Mouse (Mus musculus) heart, adult 2 months (tissue): ENCODE measurements at regions not wholly inside any gene's neighbourhood (a gene's known extent, or its start where the extent isn't known, plus 50 kb on each side); places are given as distances from the start of the nearest gene placed in this dataset.

Source experiments
- DNase-seq, 2 experiments: peaks; one replicate each; pipeline ENCODE4 v3.0.0; 2021
- H3K27ac ChIP-seq: fragments of 200-600 bp; 2 replicates; pipeline ENCODE4 v1.8.1; 2022
- H3K27me3 ChIP-seq: fragments of 200-500 bp; 2 replicates; pipeline ENCODE4 v1.6.1; 2012; ENCODE audit warnings: mild to moderate bottlenecking, low read length, inconsistent platforms, mixed read lengths; ENCODE audit not compliant: control insufficient read depth, insufficient read depth
- H3K36me3 ChIP-seq: fragments of 200-500 bp; 2 replicates; pipeline ENCODE4 v1.6.1; 2012; ENCODE audit warnings: low read length, inconsistent platforms; ENCODE audit not compliant: control insufficient read depth, insufficient read depth
- H3K4me1 ChIP-seq: fragments of 200-500 bp; 2 replicates; pipeline ENCODE4 v1.6.1; 2011; ENCODE audit warnings: low read length; ENCODE audit not compliant: control insufficient read depth, insufficient read depth
- H3K4me3 ChIP-seq: fragments of 200-600 bp; 2 replicates; pipeline ENCODE4 v1.8.1; 2022
- H3K79me2 ChIP-seq: fragments of 200-500 bp; replicated peaks from 2 replicates; pipeline ENCODE4 v1.6.1; 2012; ENCODE audit warnings: mild to moderate bottlenecking, inconsistent platforms, low read length, moderate library complexity, mixed read lengths; ENCODE audit not compliant: control insufficient read depth, insufficient read depth
- H3K9ac ChIP-seq: fragments of 200-500 bp; 2 replicates; pipeline ENCODE4 v1.6.1; 2012; ENCODE audit warnings: low read depth, mild to moderate bottlenecking, control low read depth, inconsistent platforms, low read length, mixed read lengths
- CTCF ChIP-seq: fragments of 200-600 bp; IDR thresholded peaks from 2 replicates; pipeline ENCODE4 v1.8.1; 2022; ENCODE audit warnings: antibody characterized with exemption, mild to moderate bottlenecking, moderate library complexity
- EP300 ChIP-seq: fragments of 200-500 bp; IDR thresholded peaks from 2 replicates; pipeline ENCODE4 v1.6.1; 2011; ENCODE audit warnings: low read depth, low read length, control low read depth; ENCODE audit not compliant: insufficient read depth
- POLR2A ChIP-seq: fragments of 200-500 bp; IDR thresholded peaks from 2 replicates; pipeline ENCODE4 v1.6.1; 2011; ENCODE audit warnings: mild to moderate bottlenecking, low read depth, low read length, control low read depth; ENCODE audit not compliant: insufficient read depth
- WGBS: fragments of 180-500 bp; shearing (Covaris S2); methylation state at CpG from one replicate; pipeline ENCODE4 v1.1.7; 2018; 5-methylcytosine and 5-hydroxymethylcytosine counted together
- intact Hi-C: fragments of 180-260 bp; cut with DNase I; formaldehyde crosslinking; loops from one replicate; pipeline ENCODE4 v1.15.1; 2025

DNA sequence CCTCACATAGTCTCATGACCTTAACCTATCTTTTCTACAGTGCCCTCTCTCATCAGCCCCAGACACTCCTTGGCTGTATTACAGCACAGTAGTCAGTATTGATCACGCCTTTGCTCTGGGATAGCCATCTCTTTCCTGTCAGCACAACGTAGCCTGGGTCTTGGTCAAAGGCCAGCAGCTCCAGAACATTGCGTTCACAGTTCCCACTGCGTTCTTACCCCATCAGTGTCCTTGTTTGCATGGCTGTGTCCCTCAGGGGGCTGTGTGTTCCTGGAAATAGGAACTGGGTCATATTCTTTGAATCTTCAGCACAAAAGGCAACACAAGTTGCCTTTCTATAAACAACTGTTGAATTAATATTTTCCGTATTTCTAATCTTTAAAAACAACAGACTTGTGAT is 602.0 kb upstream of the Igfbp3 start:
- no peak overlapping the region for H3K4me3 ChIP-seq
- H3K27ac ChIP-seq = peak overlapping the region; percentile 34
- WGBS = 56% methylated on average over 5 of the region's 5 CpGs
- no peak overlapping the region for H3K9ac ChIP-seq
- no peak for TF ChIP-seq POLR2A
- peak; percentile 82; the same call in 1 of the 2 replicates for TF ChIP-seq EP300
- no peaks in the 10 kb centered on the region for H3K79me2 ChIP-seq
- intact Hi-C loops = no loop called here
- H3K27me3 ChIP-seq = no peaks in the 10 kb centered on the region
- no peaks in the 10 kb centered on the region for H3K36me3 ChIP-seq
- H3K4me1 ChIP-seq = no peaks in the 10 kb centered on the region
- peak; percentile 67 to 75 for DNase-seq

DNA sequence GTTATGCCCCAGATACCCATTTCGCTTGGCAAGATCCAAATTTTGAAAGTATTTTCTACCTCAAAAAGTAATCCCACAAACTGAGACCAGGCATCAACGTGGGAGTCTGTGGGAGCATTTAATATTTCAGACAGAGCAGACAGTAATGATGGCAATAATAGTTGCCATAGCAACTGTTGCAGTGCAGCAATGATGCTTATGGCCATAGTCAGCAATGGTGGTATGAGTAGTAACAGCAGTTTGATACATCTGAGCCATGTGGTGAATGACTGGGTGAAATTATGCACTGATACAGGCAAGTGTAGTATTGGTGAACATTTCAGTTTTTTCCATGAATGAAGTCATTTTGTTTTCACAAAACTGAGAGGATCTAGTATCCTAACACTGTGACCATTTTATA is 600.8 kb upstream of the Igfbp3 start:
- intact Hi-C loops = no loop called here
- DNase-seq = no peak
- WGBS = 78% methylated on average over 2 of the region's 2 CpGs
- Histone ChIP-seq H3K9ac (no peak overlapping the region), H3K27ac (no peak overlapping the region), H3K36me3 (no peaks in the 10 kb centered on the region), H3K4me3 (no peak overlapping the region), H3K4me1 (no peaks in the 10 kb centered on the region), H3K79me2 (no peaks in the 10 kb centered on the region), H3K27me3 (no peaks in the 10 kb centered on the region; the same call in 1 of the 2 replicates)
- TF ChIP-seq EP300 (no peak), POLR2A (no peak), CTCF (no peak)

DNA sequence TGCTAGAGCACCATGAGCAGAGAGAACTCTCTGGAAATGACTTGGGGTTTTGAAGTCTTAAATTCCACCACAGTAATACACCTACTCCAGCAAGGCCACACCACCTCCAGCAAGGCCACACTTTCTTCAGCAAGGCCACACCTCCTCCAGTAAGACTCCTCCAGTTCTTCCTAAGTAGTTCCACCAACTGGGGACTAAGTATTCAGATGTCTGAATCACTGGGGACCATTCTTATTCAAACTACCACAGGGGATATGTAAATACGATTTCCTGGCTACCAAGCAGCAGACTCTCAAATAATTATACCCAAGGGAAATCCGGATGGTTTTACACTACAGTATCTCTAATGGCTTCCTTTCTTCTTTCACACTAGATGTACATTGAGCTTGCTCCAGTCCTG is 598.7 kb upstream of the Igfbp3 start:
- WGBS = 62% methylated on average over 2 of the region's 2 CpGs
- no peak overlapping the region for H3K27ac ChIP-seq
- no peak for DNase-seq
- no peaks in the 10 kb centered on the region; the same call in 1 of the 2 replicates for H3K27me3 ChIP-seq
- no peak overlapping the region for H3K4me3 ChIP-seq
- H3K9ac ChIP-seq = no peak overlapping the region
- no peaks in the 10 kb centered on the region for H3K36me3 ChIP-seq
- intact Hi-C loops = no loop called here
- no peaks in the 10 kb centered on the region for H3K79me2 ChIP-seq
- TF ChIP-seq POLR2A (no peak), CTCF (no peak), EP300 (no peak)
- no peaks in the 10 kb centered on the region for H3K4me1 ChIP-seq

DNA sequence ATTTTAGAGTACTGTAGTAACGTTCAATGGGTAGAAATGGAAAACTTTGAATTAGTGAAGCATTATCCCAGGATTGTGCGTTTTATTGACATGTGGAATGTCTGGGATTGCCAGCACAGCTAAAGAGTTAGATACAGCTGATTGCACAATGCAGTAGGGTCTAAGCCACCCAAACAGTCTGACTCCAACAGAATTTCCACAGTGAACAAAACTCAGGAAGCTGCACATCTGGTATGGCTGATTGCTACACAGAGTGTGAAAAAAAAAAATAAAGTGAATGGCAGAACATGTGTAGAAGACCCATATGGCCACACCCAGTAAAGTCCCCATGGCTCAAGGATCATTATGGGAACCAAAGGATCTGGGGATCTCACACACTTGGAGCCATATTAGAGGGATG is 596.0 kb upstream of the Igfbp3 start:
- Histone ChIP-seq H3K36me3 (no peaks in the 10 kb centered on the region), H3K27ac (no peak overlapping the region), H3K4me1 (no peaks in the 10 kb centered on the region), H3K9ac (no peak overlapping the region), H3K79me2 (no peaks in the 10 kb centered on the region), H3K27me3 (no peaks in the 10 kb centered on the region; the same call in 1 of the 2 replicates), H3K4me3 (no peak overlapping the region)
- intact Hi-C loops = no loop called here
- peak in 1 of 2 experiments; percentile 3 for DNase-seq
- WGBS = 62% methylated on average over 2 of the region's 2 CpGs
- no peak for TF ChIP-seq POLR2A
- no peak for TF ChIP-seq CTCF
- TF ChIP-seq EP300 = no peak

DNA sequence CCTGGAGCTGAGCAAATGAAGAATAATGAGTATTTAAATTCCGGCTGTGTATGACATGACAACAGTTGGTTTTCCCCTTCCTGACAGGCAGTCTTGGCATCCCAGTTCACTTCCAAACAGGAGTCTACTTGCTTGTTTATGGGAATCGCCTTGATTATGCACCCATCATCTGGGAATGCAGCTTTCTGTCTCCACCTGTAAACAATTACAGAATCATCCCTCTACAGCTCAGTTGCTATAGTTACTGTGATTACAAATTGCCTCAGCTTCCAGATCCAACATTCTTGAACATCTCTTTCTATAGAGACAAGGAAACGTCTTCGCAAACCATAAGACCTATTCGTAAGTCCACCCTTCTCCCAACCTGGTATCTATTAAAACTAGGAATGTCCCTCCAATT is 582.6 kb upstream of the Igfbp3 start:
- WGBS = 79% methylated on average over 5 of the region's 5 CpGs

DNA sequence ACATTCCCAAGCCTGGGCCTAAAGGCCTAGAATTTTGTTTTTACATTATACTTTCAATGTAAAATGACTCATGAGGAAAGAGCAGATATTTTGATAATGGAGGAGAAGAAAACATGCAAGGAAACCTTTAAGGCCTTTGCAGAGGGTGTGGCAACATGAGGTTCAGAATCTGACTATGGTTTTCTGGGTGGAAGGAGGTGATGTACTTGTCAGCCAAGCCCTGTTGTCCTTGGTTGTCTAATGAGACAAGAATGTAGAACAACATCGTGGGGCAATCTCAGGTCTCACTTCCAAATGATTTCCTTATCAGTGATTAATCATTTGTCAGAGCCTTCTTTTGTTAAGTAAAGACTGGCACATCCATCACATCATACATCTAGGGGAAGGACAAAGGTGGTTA is 580.5 kb upstream of the Igfbp3 start:
- Histone ChIP-seq H3K36me3 (no peaks in the 10 kb centered on the region), H3K27me3 (no peaks in the 10 kb centered on the region), H3K79me2 (no peaks in the 10 kb centered on the region), H3K4me1 (no peaks in the 10 kb centered on the region), H3K9ac (no peak overlapping the region), H3K27ac (no peak overlapping the region), H3K4me3 (no peak overlapping the region)
- 28% methylated on average over 1 of the region's 1 CpGs for WGBS
- no peak for DNase-seq
- intact Hi-C loops = no loop called here
- TF ChIP-seq CTCF = no peak
- TF ChIP-seq EP300 = no peak
- TF ChIP-seq POLR2A = no peak

More for the DNA sequence above, 582.6 kb upstream of the Igfbp3 start:
- TF ChIP-seq CTCF (no peak), POLR2A (no peak), EP300 (no peak)
- Histone ChIP-seq H3K27ac (no peak overlapping the region), H3K79me2 (no peaks in the 10 kb centered on the region), H3K4me1 (no peaks in the 10 kb centered on the region), H3K4me3 (no peak overlapping the region), H3K27me3 (no peaks in the 10 kb centered on the region), H3K9ac (no peak overlapping the region), H3K36me3 (no peaks in the 10 kb centered on the region)
- DNase-seq = no peak
- intact Hi-C loops = no loop called here
